Mouse (Mus musculus) brain, embryonic 14.5 days (tissue): ENCODE data around the gene Cpvl.

Experiments used
- CTCF ChIP-seq: fragments of 200-500 bp; IDR thresholded peaks from 2 replicates; pipeline ENCODE4 v1.5.1; 2012; ENCODE audit warnings: inconsistent platforms, mild to moderate bottlenecking, moderate library complexity, borderline replicate concordance; ENCODE audit not compliant: insufficient read depth, insufficient read length; ENCODE audit errors: extremely low read depth
- POLR2A ChIP-seq: fragments of 200-500 bp; IDR thresholded peaks from 2 replicates; pipeline ENCODE4 v1.6.1; 2012; ENCODE audit warnings: mild to moderate bottlenecking, inconsistent platforms, borderline replicate concordance; ENCODE audit not compliant: poor library complexity, insufficient read depth, insufficient read length, severe bottlenecking; ENCODE audit errors: extremely low read depth

- TF ChIP-seq CTCF: no peak
- TF ChIP-seq POLR2A: no peak
These were observed 124.2 kb downstream of the Cpvl start for GRCm38 (mm10) chr6:53854226-53854625.
